Mouse (Mus musculus) cerebellum, adult 2 months (tissue): ENCODE data around the gene Derl3.
"Not testable (repeated sequence)": the region's sequence is repeated elsewhere in the genome, so short reads cannot be mapped to it uniquely, and the experiment has no call there.

Experiments
- CTCF ChIP-seq: fragments of 200-500 bp; IDR thresholded peaks from 2 replicates; pipeline ENCODE4 v1.5.1; 2011; ENCODE audit warnings: low read depth, mild to moderate bottlenecking, control low read depth, low read length, moderate library complexity, borderline replicate concordance; ENCODE audit not compliant: insufficient read depth
- POLR2A ChIP-seq: fragments of 200-500 bp; IDR thresholded peaks from 2 replicates; pipeline ENCODE4 v1.6.1; 2011; ENCODE audit warnings: low read length, control low read depth, borderline replicate concordance; ENCODE audit not compliant: insufficient read depth

DNA sequence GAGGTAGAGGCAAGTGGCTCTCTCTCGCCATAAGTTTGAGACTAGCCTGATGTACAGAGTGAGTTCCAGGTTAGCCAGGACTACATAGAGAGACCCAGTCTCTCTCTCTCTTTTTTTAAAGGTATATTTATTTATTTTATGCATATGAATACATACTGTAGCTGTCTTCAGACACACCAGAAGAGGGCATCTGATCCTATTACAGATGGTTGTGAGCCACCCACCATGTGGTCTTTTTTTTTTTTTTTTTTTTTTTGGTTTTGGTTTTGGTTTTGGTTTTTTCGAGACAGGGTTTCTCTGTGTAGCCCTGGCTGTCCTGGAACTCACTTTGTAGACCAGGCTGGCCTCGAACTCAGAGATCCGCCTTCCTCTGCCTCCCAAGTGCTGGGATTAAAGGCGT, 5.7 kb upstream of the Derl3 start:
- TF ChIP-seq CTCF, POLR2A: not testable (repeated sequence)
